Mouse (Mus musculus) lung, postnatal 14 days (tissue): ENCODE measurements at regions not wholly inside any gene's neighbourhood (a gene's known extent, or its start where the extent isn't known, plus 50 kb on each side); places are given as distances from the start of the nearest gene placed in this dataset.
A peak's percentile ranks its signal among the peaks of the same experiment; 100 is the strongest.

Source experiments
- DNase-seq: peaks from one replicate; pipeline ENCODE4 v3.0.0; 2021

DNA sequence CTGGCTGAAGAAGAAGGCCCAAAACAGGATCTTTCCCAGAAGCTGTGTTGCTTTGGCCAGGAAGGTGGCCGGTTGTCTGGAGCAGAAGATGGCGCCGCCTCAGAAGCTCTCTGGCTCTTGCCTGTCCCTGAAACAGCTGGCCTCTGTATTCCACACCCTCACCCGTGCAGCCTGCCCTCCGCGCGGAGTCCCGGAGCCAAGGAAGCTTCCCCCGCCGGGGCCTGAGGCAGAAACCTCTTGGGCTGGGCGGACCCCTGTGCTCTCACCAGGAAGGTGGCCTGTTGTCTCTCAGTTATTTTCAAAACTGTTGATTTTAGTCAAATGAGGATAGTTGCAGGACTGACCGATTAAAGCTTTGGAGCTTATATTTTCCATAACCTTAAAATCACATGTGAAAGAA is 72.3 kb upstream of the Dach1 start:
- DNase-seq: peak; percentile 4
